Mouse (Mus musculus): ENCODE measurements at regions not wholly inside any gene's neighbourhood (a gene's known extent, or its start where the extent isn't known, plus 50 kb on each side); places are given as distances from the start of the nearest gene placed in this dataset.

DNA sequence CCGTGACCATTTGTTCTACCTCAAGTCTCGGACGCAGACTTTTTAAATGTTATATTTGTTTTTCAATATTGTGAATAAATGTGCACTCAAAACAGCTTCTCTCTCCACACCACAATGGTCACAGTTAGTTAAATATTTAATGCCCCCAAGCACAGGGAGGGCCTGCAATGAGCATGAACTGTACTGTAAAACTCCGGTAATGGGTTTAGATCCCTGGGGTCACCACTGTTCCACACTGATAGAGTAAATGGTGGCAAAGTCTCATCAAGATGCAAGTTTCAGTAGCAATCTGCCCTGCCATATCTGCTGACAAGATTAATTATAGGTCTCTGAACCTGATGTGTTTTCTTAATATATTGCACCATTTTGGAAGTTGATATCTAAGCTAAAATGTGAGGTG is 1473.8 kb upstream of the Tenm4 start:
- TF ChIP-seq CTCF (IDR thresholded peaks at IDR 0.05; ENCODE audit: low read depth, low read length) (no peak), POLR2A (IDR thresholded peaks at IDR 0.05; ENCODE audit: extremely low read depth, insufficient read depth, low read length) (no peak)

Measured in liver, adult 2 months (tissue).